Mouse (Mus musculus): ENCODE results near the gene Tcf12. TPM values are rescaled to one million over a fixed set of nuclear protein-coding genes. Genes with fewer than 3 reads are reported as not detected.

Gene Tcf12
- polyA plus RNA-seq, 1 experiment = 177 TPM

GRCm38 (mm10) chr9:71822003-71822402 lies 289.7 kb downstream of the Tcf12 start:
- no peak overlapping the region for H3K4me3 ChIP-seq (ENCODE audit: insufficient read depth, low read length)
- TF ChIP-seq CTCF (IDR thresholded peaks at IDR 0.05; ENCODE audit: borderline replicate concordance, insufficient read depth, low read length) (no peak), POLR2A (IDR thresholded peaks at IDR 0.05; ENCODE audit: low read depth, low read length) (no peak)
- H3K27ac ChIP-seq (ENCODE audit: insufficient read depth, low read length) = no peak overlapping the region
- H3K4me1 ChIP-seq (ENCODE audit: control insufficient read depth, insufficient read depth, low read length) = no peaks in the 10 kb centered on the region

DNA sequence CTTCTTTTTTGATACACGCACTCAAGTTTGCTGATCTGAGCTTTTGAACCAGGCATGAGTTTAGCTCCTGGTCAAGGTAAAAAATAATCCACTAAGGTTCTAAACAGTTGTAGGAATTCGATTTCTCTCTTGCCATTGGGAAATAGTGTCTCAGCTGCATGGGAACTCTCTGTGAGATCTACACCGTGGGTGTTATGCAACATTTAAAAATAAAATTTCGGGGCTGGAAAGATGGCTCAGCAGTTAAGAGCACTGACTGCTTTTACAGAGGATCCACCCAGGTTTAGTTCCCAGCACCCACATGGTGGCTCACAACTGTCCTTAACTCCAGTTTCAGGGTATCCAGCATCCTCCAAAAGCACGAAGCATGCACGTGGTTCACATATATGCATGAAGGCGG lies 293.2 kb downstream of the Tcf12 start:
- Histone ChIP-seq H3K4me3 (ENCODE audit: insufficient read depth, low read length) (no peak overlapping the region), H3K4me1 (ENCODE audit: control insufficient read depth, insufficient read depth, low read length) (0 out of 2 replicates have a peak, but pooled peaks cover 4% of the 10 kb centered on the region), H3K27ac (ENCODE audit: insufficient read depth, low read length) (no peak overlapping the region)
- TF ChIP-seq POLR2A (IDR thresholded peaks at IDR 0.05; ENCODE audit: low read depth, low read length) = no peak
- TF ChIP-seq CTCF (IDR thresholded peaks at IDR 0.05; ENCODE audit: borderline replicate concordance, insufficient read depth, low read length) = no peak

DNA sequence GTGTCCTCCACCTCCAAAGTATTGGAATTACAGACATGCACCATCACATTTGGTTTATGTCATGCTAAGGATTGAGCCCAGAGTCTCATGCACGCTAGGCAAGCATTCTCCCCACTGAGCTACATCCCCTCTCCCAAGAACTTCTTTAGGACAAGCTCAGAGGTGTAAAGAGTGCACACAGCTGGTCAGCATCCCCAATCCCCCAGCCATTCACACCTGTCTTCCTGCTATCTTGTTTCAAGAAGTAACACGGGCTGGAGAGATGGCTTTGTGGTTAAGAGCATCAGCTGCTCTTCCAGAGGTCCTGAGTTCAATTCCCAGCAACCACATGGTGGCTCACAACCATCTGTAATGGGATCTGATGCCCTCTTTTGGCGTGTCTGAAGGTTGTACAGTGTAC lies 295.6 kb downstream of the Tcf12 start:
- TF ChIP-seq CTCF (IDR thresholded peaks at IDR 0.05; ENCODE audit: borderline replicate concordance, insufficient read depth, low read length) (no peak), POLR2A (IDR thresholded peaks at IDR 0.05; ENCODE audit: low read depth, low read length) (no peak)
- no peak overlapping the region for H3K4me3 ChIP-seq (ENCODE audit: insufficient read depth, low read length)
- 0 out of 2 replicates have a peak, but pooled peaks cover 4% of the 10 kb centered on the region for H3K4me1 ChIP-seq (ENCODE audit: control insufficient read depth, insufficient read depth, low read length)

GRCm38 (mm10) chr9:71813565-71813964 lies 298.1 kb downstream of the Tcf12 start:
- TF ChIP-seq CTCF (IDR thresholded peaks at IDR 0.05; ENCODE audit: borderline replicate concordance, insufficient read depth, low read length) (no peak), POLR2A (IDR thresholded peaks at IDR 0.05; ENCODE audit: low read depth, low read length) (no peak)
- H3K27ac ChIP-seq (ENCODE audit: insufficient read depth, low read length) = no peak overlapping the region
- H3K4me3 ChIP-seq (ENCODE audit: insufficient read depth, low read length) = no peak overlapping the region
- 0 out of 2 replicates have a peak, but pooled peaks cover 4% of the 10 kb centered on the region for H3K4me1 ChIP-seq (ENCODE audit: control insufficient read depth, insufficient read depth, low read length)

More for the DNA sequence above, 295.6 kb downstream of the Tcf12 start:
- peak overlapping the region; percentile 30; the same call in 1 of the 2 replicates for H3K27ac ChIP-seq (ENCODE audit: insufficient read depth, low read length)

- Histone ChIP-seq H3K4me3 (ENCODE audit: insufficient read depth, low read length) (no peak overlapping the region), H3K4me1 (ENCODE audit: control insufficient read depth, insufficient read depth, low read length) (0 out of 2 replicates have a peak, but pooled peaks cover 4% of the 10 kb centered on the region), H3K27ac (ENCODE audit: insufficient read depth, low read length) (no peak overlapping the region)
- no peak for TF ChIP-seq POLR2A (IDR thresholded peaks at IDR 0.05; ENCODE audit: low read depth, low read length)
- TF ChIP-seq CTCF (IDR thresholded peaks at IDR 0.05; ENCODE audit: borderline replicate concordance, insufficient read depth, low read length) = no peak
Measured at GRCm38 (mm10) chr9:71812914-71813313, 298.8 kb downstream of the Tcf12 start.

- Histone ChIP-seq H3K4me1 (ENCODE audit: control insufficient read depth, insufficient read depth, low read length) (0 out of 2 replicates have a peak, but pooled peaks cover 4% of the 10 kb centered on the region), H3K27ac (ENCODE audit: insufficient read depth, low read length) (no peak overlapping the region), H3K4me3 (ENCODE audit: insufficient read depth, low read length) (no peak overlapping the region)
- TF ChIP-seq POLR2A (IDR thresholded peaks at IDR 0.05; ENCODE audit: low read depth, low read length) = no peak
- TF ChIP-seq CTCF (IDR thresholded peaks at IDR 0.05; ENCODE audit: borderline replicate concordance, insufficient read depth, low read length) = no peak
Measured at GRCm38 (mm10) chr9:71812402-71812801, 299.3 kb downstream of the Tcf12 start.

- Histone ChIP-seq H3K27ac (ENCODE audit: insufficient read depth, low read length) (no peak overlapping the region), H3K4me3 (ENCODE audit: insufficient read depth, low read length) (no peak overlapping the region), H3K4me1 (ENCODE audit: control insufficient read depth, insufficient read depth, low read length) (0 out of 2 replicates have a peak, but pooled peaks cover 4% of the 10 kb centered on the region)
- TF ChIP-seq POLR2A (IDR thresholded peaks at IDR 0.05; ENCODE audit: low read depth, low read length) = no peak
- no peak for TF ChIP-seq CTCF (IDR thresholded peaks at IDR 0.05; ENCODE audit: borderline replicate concordance, insufficient read depth, low read length)
Measured at GRCm38 (mm10) chr9:71811404-71811803, 300.3 kb downstream of the Tcf12 start.

GRCm38 (mm10) chr9:71810723-71811122 lies 300.9 kb downstream of the Tcf12 start:
- H3K4me3 ChIP-seq (ENCODE audit: insufficient read depth, low read length) = no peak overlapping the region
- peaks cover 4% of the 10 kb centered on the region; the same call in 1 of the 2 replicates for H3K4me1 ChIP-seq (ENCODE audit: control insufficient read depth, insufficient read depth, low read length)
- no peak overlapping the region for H3K27ac ChIP-seq (ENCODE audit: insufficient read depth, low read length)
- no peak for TF ChIP-seq CTCF (IDR thresholded peaks at IDR 0.05; ENCODE audit: borderline replicate concordance, insufficient read depth, low read length)
- TF ChIP-seq POLR2A (IDR thresholded peaks at IDR 0.05; ENCODE audit: low read depth, low read length) = no peak

DNA sequence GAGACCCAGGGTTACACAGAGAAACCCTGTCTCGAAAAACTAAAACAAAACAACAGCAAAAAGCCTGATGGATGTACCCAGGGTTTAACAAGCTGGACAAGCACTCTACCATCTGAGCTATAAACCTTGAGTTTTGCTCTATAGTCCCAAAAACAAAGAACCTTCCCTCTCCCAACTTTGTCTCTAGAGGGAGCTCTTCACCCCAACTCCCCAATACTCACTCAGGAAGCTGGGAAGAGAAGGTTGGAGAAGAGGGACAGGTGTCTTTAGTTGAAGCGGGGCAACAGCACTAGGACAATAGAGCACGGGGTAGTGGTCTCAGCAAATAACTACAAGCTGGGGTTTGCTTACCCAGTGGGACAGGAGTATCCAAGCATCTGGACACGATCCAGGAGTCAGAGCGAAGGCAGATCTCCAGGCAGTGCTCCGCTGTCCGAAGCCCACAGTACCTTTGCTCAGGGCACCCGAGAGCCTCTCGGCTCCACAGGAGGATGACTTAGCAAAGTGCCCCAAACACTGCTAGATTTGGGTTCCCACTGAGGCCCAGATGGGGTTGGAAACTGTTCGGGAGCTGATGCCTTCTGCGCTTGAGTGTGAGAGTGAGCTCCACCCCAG lies 302.9 kb downstream of the Tcf12 start:
- H3K4me3 ChIP-seq (ENCODE audit: insufficient read depth, low read length) = no peak overlapping the region
- H3K27ac ChIP-seq (ENCODE audit: insufficient read depth, low read length) = no peak overlapping the region
- peaks cover 18% of the 10 kb centered on the region for H3K4me1 ChIP-seq (ENCODE audit: control insufficient read depth, insufficient read depth, low read length)
- TF ChIP-seq POLR2A (IDR thresholded peaks at IDR 0.05; ENCODE audit: low read depth, low read length) = no peak
- TF ChIP-seq CTCF (IDR thresholded peaks at IDR 0.05; ENCODE audit: borderline replicate concordance, insufficient read depth, low read length) = no peak

- no peak for TF ChIP-seq CTCF (IDR thresholded peaks at IDR 0.05; ENCODE audit: borderline replicate concordance, insufficient read depth, low read length)
- no peak for TF ChIP-seq POLR2A (IDR thresholded peaks at IDR 0.05; ENCODE audit: low read depth, low read length)
- Histone ChIP-seq H3K4me1 (ENCODE audit: control insufficient read depth, insufficient read depth, low read length) (peaks cover 21% of the 10 kb centered on the region), H3K4me3 (ENCODE audit: insufficient read depth, low read length) (no peak overlapping the region), H3K27ac (ENCODE audit: insufficient read depth, low read length) (no peak overlapping the region)
Measured at GRCm38 (mm10) chr9:71807801-71808200, 303.9 kb downstream of the Tcf12 start.
